Mouse (Mus musculus) liver, embryonic 14.5 days (tissue): ENCODE results near the gene Slc12a3. TPM values are rescaled to one million over a fixed set of nuclear protein-coding genes. Genes with fewer than 3 reads are reported as not detected.
A peak's percentile ranks its signal among the peaks of the same experiment; 100 is the strongest.

Experiments
- ATAC-seq: fragments of 200-750 bp; cut with Nextera tagmentation; 2 replicates; pipeline ENCODE4 v1.8.0; 2017; ENCODE audit warnings: moderate number of reproducible peaks, mild to moderate bottlenecking, moderate library complexity; ENCODE audit not compliant: insufficient read depth
- DNase-seq, 3 experiments: peaks; one replicate each; pipeline ENCODE4 v3.0.0-alpha.2; 2012 to 2013; ENCODE audit warnings: low read depth in 3 of 3, low spot score in 3 of 3
- H3K27ac ChIP-seq: fragments of 300-500 bp; sonication (generic); 2 replicates; pipeline ENCODE4 v1.5.1; 2014; ENCODE audit warnings: moderate library complexity, mild to moderate bottlenecking, control low read depth, inconsistent platforms
- H3K27me3 ChIP-seq: fragments of 300-500 bp; sonication (generic); 2 replicates; pipeline ENCODE4 v1.6.1; 2014; ENCODE audit warnings: mild to moderate bottlenecking, low read length, moderate library complexity; ENCODE audit not compliant: control insufficient read depth, insufficient read depth
- H3K36me3 ChIP-seq: fragments of 300-500 bp; sonication (generic); replicated peaks from 2 replicates; pipeline ENCODE4 v1.6.1; 2014; ENCODE audit warnings: low read depth; ENCODE audit not compliant: control insufficient read depth, insufficient read depth
- H3K4me1 ChIP-seq, 2 experiments: fragments of 200-500 bp in 1 of 2; fragments of 300-500 bp in 1 of 2; sonication (generic) in 1 of 2; replicated peaks; 2 replicates each; pipeline ENCODE4 v1.6.1; 2012 to 2014; ENCODE audit warnings: antibody characterized with exemption in 1 of 2, inconsistent platforms in 1 of 2, low read length in 1 of 2; ENCODE audit not compliant: control insufficient read depth in 2 of 2, insufficient read depth in 2 of 2
- H3K4me2 ChIP-seq: fragments of 300-500 bp; sonication (generic); 2 replicates; pipeline ENCODE4 v1.6.1; 2014; ENCODE audit warnings: low read depth, mild to moderate bottlenecking, control low read depth, moderate library complexity
- H3K4me3 ChIP-seq, 2 experiments: fragments of 200-500 bp in 1 of 2; fragments of 300-500 bp in 1 of 2; sonication (generic) in 1 of 2; 2 replicates each; pipeline ENCODE4 v1.5.1; 2012 to 2014; ENCODE audit warnings: low read depth in 2 of 2, low read length in 2 of 2, mild to moderate bottlenecking in 2 of 2, control low read depth in 1 of 2, inconsistent platforms in 1 of 2, moderate library complexity in 1 of 2; ENCODE audit not compliant: insufficient read depth in 1 of 2
- H3K9ac ChIP-seq: fragments of 300-500 bp; sonication (generic); replicated peaks from 2 replicates; pipeline ENCODE4 v1.6.1; 2014; ENCODE audit warnings: mild to moderate bottlenecking, control low read depth, moderate library complexity
- H3K9me3 ChIP-seq: fragments of 300-500 bp; sonication (generic); 2 replicates; pipeline ENCODE4 v1.6.1; 2016; ENCODE audit warnings: low read length, mixed read lengths; ENCODE audit not compliant: control insufficient read depth
- CTCF ChIP-seq: IDR thresholded peaks from 2 replicates; pipeline ENCODE4 v1.5.1; 2016; ENCODE audit warnings: antibody characterized with exemption, low read depth, control low read depth
- EP300 ChIP-seq: IDR thresholded peaks from 2 replicates; pipeline ENCODE4 v1.6.1; 2016; ENCODE audit warnings: antibody characterized with exemption, low read depth
- WGBS: fragments of 180-500 bp; shearing (Covaris S2); extraction: QIAGEN DNeasy Blood & Tissue Kit; methylation state at CpG from one replicate; pipeline ENCODE4 v1.1.7; 2014; ENCODE audit not compliant: insufficient replicate concordance; 5-methylcytosine and 5-hydroxymethylcytosine counted together
- polyA plus RNA-seq, 2 experiments: library from polyadenylated mRNA; depleted of rRNA in 1 of 2; stranded (reverse) in 1 of 2; unstranded in 1 of 2; fragments of >200 nt; fragmentation: Nextera tagmentation in 1 of 2; extraction: Ambion mirVana in 1 of 2; gene quantifications; 2 replicates each; pipeline versions ENCODE4 v1.2.1 to v1.2.3; 2012 to 2014

The Slc12a3 gene
- polyA plus RNA-seq, 2 experiments = 0.01 to 0.11 TPM

DNA sequence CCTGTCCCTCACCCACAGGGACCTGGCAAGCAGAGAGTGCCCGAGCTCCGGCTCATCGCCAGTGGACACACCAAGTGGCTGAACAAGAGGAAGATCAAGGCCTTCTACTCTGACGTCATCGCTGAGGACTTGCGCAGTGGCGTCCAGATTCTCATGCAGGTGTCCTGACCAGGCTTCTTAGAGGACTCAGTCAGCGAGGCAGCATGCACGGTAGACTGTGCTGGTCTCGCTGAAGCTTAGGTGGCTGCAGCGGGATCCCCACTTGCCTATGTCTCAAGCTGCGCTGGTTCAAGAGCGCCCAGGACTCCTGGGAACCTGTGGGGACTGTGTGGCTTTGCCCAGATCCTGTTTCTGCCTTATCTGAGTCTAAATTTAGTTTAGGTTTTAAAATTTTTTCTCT is 17.3 kb downstream of the Slc12a3 start:
- WGBS = 71% methylated on average over 13 of the region's 13 CpGs
- no peak for DNase-seq

DNA sequence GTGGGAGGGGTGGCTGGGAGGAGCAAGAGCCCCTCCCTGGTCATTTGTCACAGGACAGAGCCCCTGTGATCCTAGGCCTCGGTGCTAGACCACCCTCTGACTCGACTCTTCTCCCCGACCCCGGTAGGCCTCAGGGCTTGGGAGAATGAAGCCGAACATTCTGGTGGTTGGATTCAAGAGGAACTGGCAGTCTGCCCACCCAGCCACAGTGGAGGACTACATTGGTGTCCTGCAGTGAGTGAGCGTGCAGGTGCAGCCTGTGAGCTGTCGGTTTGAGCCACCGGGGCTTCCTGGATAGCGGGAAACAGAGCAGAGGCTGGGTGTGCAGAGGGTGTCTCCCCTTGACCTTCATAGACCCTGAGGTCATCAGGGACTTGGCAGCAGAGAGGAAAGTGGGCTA is 19.4 kb downstream of the Slc12a3 start:
- Histone ChIP-seq H3K9ac (no peak overlapping the region), H3K9me3 (no peaks in the 10 kb centered on the region), H3K4me1 (no peaks in the 10 kb centered on the region), H3K4me3 (no peak overlapping the region), H3K36me3 (no peaks in the 10 kb centered on the region), H3K4me2 (no peak overlapping the region), H3K27ac (no peak overlapping the region), H3K27me3 (no peaks in the 10 kb centered on the region)
- TF ChIP-seq EP300 = no peak
- TF ChIP-seq CTCF = no peak
- WGBS = 55% methylated on average over 9 of the region's 9 CpGs
- ATAC-seq (no peak), DNase-seq (no peak)

More for the DNA sequence above, 17.3 kb downstream of the Slc12a3 start:
- Histone ChIP-seq H3K27ac (no peak overlapping the region), H3K4me3 (no peak overlapping the region), H3K27me3 (no peaks in the 10 kb centered on the region), H3K4me2 (no peak overlapping the region), H3K4me1 (no peaks in the 10 kb centered on the region), H3K36me3 (no peaks in the 10 kb centered on the region), H3K9me3 (no peaks in the 10 kb centered on the region), H3K9ac (no peak overlapping the region)
- TF ChIP-seq EP300 = no peak
- TF ChIP-seq CTCF = no peak
- ATAC-seq = no peak

DNA sequence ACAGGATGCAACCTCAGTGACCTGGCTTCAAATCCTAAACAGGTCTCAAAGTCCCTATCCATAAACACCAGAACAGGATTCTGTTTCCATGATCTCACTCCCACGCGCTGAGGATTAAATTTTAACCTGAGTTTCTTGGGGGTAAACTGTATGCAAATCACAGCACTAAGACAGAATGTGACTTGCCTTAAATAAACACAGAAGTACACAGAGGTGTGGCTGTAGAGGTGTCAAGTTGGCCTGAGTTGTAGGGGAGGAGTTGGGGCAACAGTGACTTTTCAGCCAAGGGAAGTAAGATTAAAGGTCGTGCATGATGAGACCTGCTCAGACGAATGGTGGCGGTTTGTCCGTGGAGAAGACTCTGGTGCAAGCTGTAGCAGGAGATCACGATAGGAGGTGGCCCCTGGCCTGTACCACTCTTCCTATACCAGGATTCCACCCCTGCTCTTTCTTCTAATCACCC is 25.1 kb downstream of the Slc12a3 start:
- no peaks in the 10 kb centered on the region for H3K27me3 ChIP-seq
- H3K4me3 ChIP-seq = no peak overlapping the region
- H3K9ac ChIP-seq = no peak overlapping the region
- TF ChIP-seq EP300 (no peak), CTCF (no peak)
- H3K27ac ChIP-seq = peak overlapping the region; percentile 44
- peaks cover 0 to 7% of the 10 kb centered on the region in 2 experiments; a peak in 2 of 4 replicates for H3K4me1 ChIP-seq
- DNase-seq = no peak
- ATAC-seq = peak; percentile 39; the same call in 1 of the 2 replicates
- H3K9me3 ChIP-seq = no peaks in the 10 kb centered on the region
- WGBS = 50% methylated on average over 7 of the region's 7 CpGs
- no peaks in the 10 kb centered on the region for H3K36me3 ChIP-seq
- H3K4me2 ChIP-seq = no peak overlapping the region

DNA sequence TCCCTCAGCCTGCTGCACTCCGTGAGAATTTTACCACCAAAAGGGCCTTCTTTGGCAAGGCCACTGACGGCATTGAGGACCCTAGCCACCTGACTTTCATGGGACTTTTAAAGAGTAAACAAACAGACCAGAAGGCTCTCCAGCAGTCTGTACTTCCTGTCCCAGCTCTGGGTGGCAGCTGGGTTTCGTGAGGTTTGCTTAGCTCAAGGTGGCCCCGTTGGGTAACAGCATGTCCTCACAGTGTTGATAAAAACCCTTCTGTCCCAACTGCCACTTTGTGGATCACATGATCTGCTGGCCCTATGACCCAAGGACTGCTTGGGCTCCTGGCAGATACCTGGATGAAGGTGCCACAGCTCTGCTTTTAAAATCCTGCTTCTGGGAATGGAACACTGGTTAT is 25.6 kb downstream of the Slc12a3 start:
- Histone ChIP-seq H3K9ac (no peak overlapping the region), H3K36me3 (no peaks in the 10 kb centered on the region), H3K4me3 (no peak overlapping the region), H3K4me1 (peaks cover 0 to 7% of the 10 kb centered on the region in 2 experiments; a peak in 2 of 4 replicates), H3K4me2 (no peak overlapping the region), H3K27me3 (no peaks in the 10 kb centered on the region), H3K9me3 (no peaks in the 10 kb centered on the region), H3K27ac (peak overlapping the region; percentile 44)
- WGBS = 36% methylated on average over 4 of the region's 4 CpGs
- DNase-seq = no peak
- ATAC-seq = peak; percentile 40; the same call in 1 of the 2 replicates
- TF ChIP-seq EP300 (no peak), CTCF (no peak)

DNA sequence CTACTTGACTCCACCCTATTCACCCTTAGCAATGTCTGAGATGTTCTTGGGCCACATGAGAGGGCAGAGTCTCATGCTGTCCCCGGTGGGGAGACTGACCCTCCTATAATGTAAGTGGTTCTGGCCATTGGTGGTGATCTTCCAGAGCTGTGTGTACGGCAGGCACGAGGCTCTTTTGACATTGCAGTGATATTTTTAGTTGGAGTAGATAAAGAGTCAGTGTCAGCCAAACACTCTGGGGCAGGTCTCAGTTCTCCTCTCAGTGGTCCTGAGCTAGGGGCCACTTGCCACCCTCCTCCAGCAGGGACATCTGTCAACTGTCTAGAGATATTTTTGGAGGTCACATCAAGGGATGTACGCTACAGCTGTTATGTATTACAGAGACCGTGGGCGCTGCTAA is 28.2 kb downstream of the Slc12a3 start:
- Histone ChIP-seq H3K27me3 (no peaks in the 10 kb centered on the region), H3K9me3 (no peaks in the 10 kb centered on the region), H3K4me3 (no peak overlapping the region), H3K4me2 (no peak overlapping the region), H3K36me3 (no peaks in the 10 kb centered on the region), H3K9ac (no peak overlapping the region), H3K27ac (no peak overlapping the region), H3K4me1 (peaks cover 0 to 7% of the 10 kb centered on the region in 2 experiments; a peak in 2 of 4 replicates)
- DNase-seq = no peak
- WGBS = 52% methylated on average over 6 of the region's 6 CpGs
- TF ChIP-seq EP300 (no peak), CTCF (no peak)
- ATAC-seq = no peak
